1 mouse cellular context compared by ENCODE assay signal in genomic region chr1:92907632-92908360, GRCm38 (mm10).
TF ChIP-seq lines count a peak whose summit lies in the region.

No protein-coding gene starts in this region.

TF ChIP-seq in MEL, 35 proteins besides CTCF, POLR2A, EP300 and RAD21 (continued from another document):
- TF ChIP-seq MEF2A (IDR thresholded peaks at IDR 0.05; ENCODE audit: extremely low read depth, insufficient replicate concordance, low read depth, low read length, poor library complexity, severe bottlenecking) = no peak; the same call in 1 of the 2 replicates
- TF ChIP-seq ZKSCAN1 (IDR thresholded peaks at IDR 0.05; ENCODE audit: low read depth, low read length) = no peak
- TF ChIP-seq ELF1 (IDR thresholded peaks at IDR 0.05; ENCODE audit: low read depth, low read length) = no peak
- TF ChIP-seq TCF12 (IDR thresholded peaks at IDR 0.05; ENCODE audit: low read depth, low read length) = peak; percentile 40; the same call in 1 of the 2 replicates
- TF ChIP-seq ETS1 (IDR thresholded peaks at IDR 0.05; ENCODE audit: low read depth, low read length) = peak; percentile 68
- TF ChIP-seq BHLHE40 (IDR thresholded peaks at IDR 0.05; ENCODE audit: borderline replicate concordance, low read depth, low read length) = peak; percentile 96
- TF ChIP-seq TAL1 (IDR thresholded peaks at IDR 0.05; ENCODE audit: low read length) = peak; percentile 45
- TF ChIP-seq E2F4 (IDR thresholded peaks at IDR 0.05; ENCODE audit: borderline replicate concordance, low read depth, low read length) = no peak
- TF ChIP-seq SIN3A (IDR thresholded peaks at IDR 0.05; ENCODE audit: low read length) = peak; percentile 61
- no peak for TF ChIP-seq ZC3H11A (IDR thresholded peaks at IDR 0.05; ENCODE audit: low read depth, low read length)
- TF ChIP-seq ZNF384 (IDR thresholded peaks at IDR 0.05; ENCODE audit: low read depth, low read length) = no peak
- TF ChIP-seq ZMIZ1 (IDR thresholded peaks at IDR 0.05; ENCODE audit: low read depth, low read length) = no peak
- no peak for TF ChIP-seq MAFK (IDR thresholded peaks at IDR 0.05; ENCODE audit: borderline replicate concordance, low read depth, low read length)
